Mouse (Mus musculus) embryonic fibroblast, embryonic 13.5 days (primary cell): ENCODE results near the gene Usp48. TPM values are rescaled to one million over a fixed set of nuclear protein-coding genes. Genes with fewer than 3 reads are reported as not detected.

Source experiments
- H3K27ac ChIP-seq: 2 replicates; pipeline ENCODE4 v1.5.1; 2012; ENCODE audit warnings: low read length, control low read depth, inconsistent platforms; ENCODE audit not compliant: insufficient read depth
- H3K4me1 ChIP-seq: 2 replicates; pipeline ENCODE4 v1.6.1; 2011; ENCODE audit warnings: low read length; ENCODE audit not compliant: control insufficient read depth, insufficient read depth
- H3K4me3 ChIP-seq: 2 replicates; pipeline ENCODE4 v1.5.1; 2011; ENCODE audit warnings: mild to moderate bottlenecking, control low read depth, low read length; ENCODE audit not compliant: insufficient read depth
- CTCF ChIP-seq: IDR thresholded peaks from 2 replicates; pipeline ENCODE4 v1.5.1; 2011; ENCODE audit warnings: mild to moderate bottlenecking, control low read depth, low read length, moderate library complexity, borderline replicate concordance; ENCODE audit not compliant: insufficient read depth
- POLR2A ChIP-seq: IDR thresholded peaks from 2 replicates; pipeline ENCODE4 v1.6.1; 2011; ENCODE audit warnings: low read depth, mild to moderate bottlenecking, control low read depth, low read length, moderate library complexity
- polyA plus RNA-seq: library from polyadenylated mRNA; stranded (reverse); fragments of >200 nt; gene quantifications from 2 replicates; pipeline ENCODE4 v1.2.4, GENCODE M21; 2011; ENCODE audit warnings: low read depth; ENCODE audit not compliant: missing spikeins, insufficient read length

The Usp48 gene
- polyA plus RNA-seq, 1 experiment = 109 TPM

GRCm38 (mm10) chr4:137636597-137636996 is 43.0 kb downstream of the Usp48 start:
- no peak for TF ChIP-seq POLR2A
- TF ChIP-seq CTCF = no peak
- Histone ChIP-seq H3K4me3 (no peak overlapping the region), H3K4me1 (peaks cover 7% of the 10 kb centered on the region), H3K27ac (no peak overlapping the region)

- TF ChIP-seq POLR2A (no peak), CTCF (no peak)
- Histone ChIP-seq H3K4me3 (no peak overlapping the region), H3K27ac (peak overlapping the region; percentile 84), H3K4me1 (peaks cover 20% of the 10 kb centered on the region)
Observed at GRCm38 (mm10) chr4:137641556-137641955, 48.0 kb downstream of the Usp48 start.

- no peak overlapping the region for H3K4me3 ChIP-seq
- peak overlapping the region; percentile 84 for H3K27ac ChIP-seq
- no peak for TF ChIP-seq CTCF
- no peak for TF ChIP-seq POLR2A
- peaks cover 20% of the 10 kb centered on the region for H3K4me1 ChIP-seq
Observed at GRCm38 (mm10) chr4:137642101-137642500, 48.5 kb downstream of the Usp48 start.

GRCm38 (mm10) chr4:137643459-137643858 is 49.9 kb downstream of the Usp48 start:
- Histone ChIP-seq H3K4me3 (no peak overlapping the region), H3K4me1 (peaks cover 23% of the 10 kb centered on the region), H3K27ac (peak overlapping the region; percentile 84)
- TF ChIP-seq POLR2A (peak; percentile 20; the same call in 1 of the 2 replicates), CTCF (no peak)

- H3K4me3 ChIP-seq = no peak overlapping the region
- H3K4me1 ChIP-seq = peaks cover 19% of the 10 kb centered on the region
- TF ChIP-seq CTCF (no peak), POLR2A (no peak)
- no peak overlapping the region for H3K27ac ChIP-seq
Observed at GRCm38 (mm10) chr4:137646262-137646661, 52.7 kb downstream of the Usp48 start.

GRCm38 (mm10) chr4:137647648-137648047 is 54.1 kb downstream of the Usp48 start:
- TF ChIP-seq POLR2A (no peak), CTCF (no peak)
- Histone ChIP-seq H3K4me1 (peaks cover 14% of the 10 kb centered on the region), H3K27ac (no peak overlapping the region; the same call in 1 of the 2 replicates), H3K4me3 (no peak overlapping the region)

GRCm38 (mm10) chr4:137648230-137648629 is 54.7 kb downstream of the Usp48 start:
- H3K4me3 ChIP-seq = no peak overlapping the region
- no peak for TF ChIP-seq CTCF
- no peak for TF ChIP-seq POLR2A
- no peak overlapping the region; the same call in 1 of the 2 replicates for H3K27ac ChIP-seq
- H3K4me1 ChIP-seq = peaks cover 9% of the 10 kb centered on the region; the same call in 1 of the 2 replicates

GRCm38 (mm10) chr4:137650912-137651311 is 57.4 kb downstream of the Usp48 start:
- 0 out of 2 replicates have a peak, but pooled peaks cover 2% of the 10 kb centered on the region for H3K4me1 ChIP-seq
- TF ChIP-seq POLR2A = no peak
- TF ChIP-seq CTCF = no peak
- H3K4me3 ChIP-seq = no peak overlapping the region
- no peak overlapping the region for H3K27ac ChIP-seq

- 0 out of 2 replicates have a peak, but pooled peaks cover 2% of the 10 kb centered on the region for H3K4me1 ChIP-seq
Observed at GRCm38 (mm10) chr4:137652835-137653346, 59.3 kb downstream of the Usp48 start.

GRCm38 (mm10) chr4:137655241-137656031 is 61.9 kb downstream of the Usp48 start:
- no peak overlapping the region for H3K4me3 ChIP-seq
- TF ChIP-seq CTCF (no peak), POLR2A (no peak)
- no peak overlapping the region for H3K27ac ChIP-seq
- no peaks in the 10 kb centered on the region for H3K4me1 ChIP-seq

More at GRCm38 (mm10) chr4:137652835-137653346, 59.3 kb downstream of the Usp48 start:
- Histone ChIP-seq H3K4me3 (no peak overlapping the region), H3K27ac (no peak overlapping the region)
- TF ChIP-seq CTCF (no peak), POLR2A (no peak)
